In genomic region chr6:38885132-38885531, GRCm38 (mm10) we compare ENCODE assay signal across 15 mouse cellular contexts.
"Had no signal": no experiment of that assay in that cellular context is flagged by ENCODE, and none has a peak within 500 bp of the region (broad histone marks: within the 10 kb centered on the region; RNA-seq: fewer than 3 reads in every experiment).

No protein-coding gene starts in this region.

- H3K36me3 ChIP-seq: intestine, embryonic 15.5 days; kidney, embryonic 15.5 days; limb, embryonic 15.5 days; midbrain, embryonic 12.5 days; neural tube, embryonic 13.5 days had no signal

- ATAC-seq: intestine, embryonic 15.5 days; midbrain, embryonic 16.5 days had no signal

- H3K9ac ChIP-seq: intestine, embryonic 15.5 days; kidney, embryonic 15.5 days; limb, embryonic 15.5 days; lung, embryonic 14.5 days; midbrain, embryonic 12.5 days; neural tube, embryonic 13.5 days had no signal

- H3K4me2 ChIP-seq: intestine, embryonic 15.5 days; kidney, embryonic 15.5 days; limb, embryonic 15.5 days; lung, embryonic 14.5 days; midbrain, embryonic 12.5 days; neural tube, embryonic 13.5 days had no signal

- H3K4me1 ChIP-seq: neural tube, embryonic 13.5 days had no signal

- DNase-seq: kidney, adult 18-20 months; kidney, postnatal 14 days; layer of hippocampus, postnatal 36 days; lung, embryonic 14.5 days; lung, postnatal 10 days; right cerebral cortex, postnatal 14 days; thymus, adult 18-20 months; thymus, postnatal 14 days had no signal

- H3K27me3 ChIP-seq: intestine, embryonic 15.5 days; kidney, embryonic 15.5 days; limb, embryonic 15.5 days had no signal

- H3K27ac ChIP-seq: intestine, embryonic 15.5 days; kidney, embryonic 15.5 days; limb, embryonic 15.5 days; macrophage; midbrain, embryonic 12.5 days; neural tube, embryonic 13.5 days had no signal

- H3K4me3 ChIP-seq: intestine, embryonic 15.5 days; kidney, embryonic 15.5 days; limb, embryonic 15.5 days; midbrain, embryonic 12.5 days; neural tube, embryonic 13.5 days had no signal

- H3K9me3 ChIP-seq: intestine, embryonic 15.5 days; kidney, embryonic 15.5 days; limb, embryonic 15.5 days; midbrain, embryonic 12.5 days; neural tube, embryonic 13.5 days had no signal
